Mouse (Mus musculus): ENCODE results near the gene Tns3.

The Tns3 gene

DNA sequence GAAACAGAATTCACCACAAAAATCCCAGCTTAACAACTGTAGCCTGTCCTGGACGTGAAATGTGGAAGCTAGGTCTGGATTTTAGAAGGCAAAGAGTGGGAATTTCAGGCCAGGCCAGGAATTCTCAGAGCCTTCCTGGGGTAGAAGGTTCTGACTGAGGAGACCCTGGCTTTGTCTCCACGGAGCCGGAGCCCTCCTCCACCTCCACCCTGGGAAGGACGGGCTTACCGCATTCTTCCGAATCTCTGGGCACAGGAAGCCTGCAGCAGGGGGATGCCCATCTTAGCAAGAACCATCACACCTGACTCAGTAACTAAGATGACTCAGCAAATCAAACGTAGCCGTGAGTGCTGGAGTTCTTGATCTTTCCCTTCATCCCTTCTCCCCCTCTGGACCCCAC lies 231.4 kb downstream of the Tns3 start:
- DNase-seq = no peak

DNA sequence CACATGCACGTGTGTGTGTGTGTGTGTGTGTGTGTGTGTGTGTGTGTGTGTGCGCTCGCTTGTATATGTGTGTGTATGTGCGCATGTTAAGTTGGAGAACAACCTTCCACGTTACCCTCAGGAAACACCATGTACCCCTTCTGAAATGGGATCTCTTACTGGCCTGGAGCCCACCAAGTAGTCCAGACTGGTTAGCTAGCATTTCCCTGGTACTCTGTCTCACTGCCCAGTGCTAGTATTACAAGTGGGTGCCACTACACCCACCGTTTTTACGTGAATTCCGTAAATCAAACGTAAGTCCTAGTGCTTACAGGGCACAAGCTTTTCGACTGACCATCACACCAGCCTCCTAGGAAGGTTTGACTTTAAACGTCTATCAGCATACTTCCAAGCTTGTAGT lies 236.7 kb downstream of the Tns3 start:
- no peak for DNase-seq

DNA sequence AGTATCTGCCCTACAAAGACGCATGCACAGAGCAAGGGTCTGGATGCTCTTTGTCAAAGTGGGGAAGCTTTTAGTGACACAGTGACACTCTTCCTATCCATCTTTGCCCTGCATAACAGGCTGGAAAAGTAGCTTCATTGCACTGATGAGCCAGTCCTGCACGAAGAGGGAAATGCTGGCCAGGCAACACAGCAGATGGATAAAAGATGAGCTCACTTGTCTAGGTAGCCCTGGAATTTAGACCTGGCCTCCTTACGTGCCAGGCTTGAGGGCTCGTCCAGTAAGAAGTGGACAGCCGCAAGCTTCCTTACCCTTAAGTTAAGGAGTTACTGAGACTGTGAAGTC lies 239.1 kb downstream of the Tns3 start:
- DNase-seq = peak in 1 of 2 experiments; percentile 57

DNA sequence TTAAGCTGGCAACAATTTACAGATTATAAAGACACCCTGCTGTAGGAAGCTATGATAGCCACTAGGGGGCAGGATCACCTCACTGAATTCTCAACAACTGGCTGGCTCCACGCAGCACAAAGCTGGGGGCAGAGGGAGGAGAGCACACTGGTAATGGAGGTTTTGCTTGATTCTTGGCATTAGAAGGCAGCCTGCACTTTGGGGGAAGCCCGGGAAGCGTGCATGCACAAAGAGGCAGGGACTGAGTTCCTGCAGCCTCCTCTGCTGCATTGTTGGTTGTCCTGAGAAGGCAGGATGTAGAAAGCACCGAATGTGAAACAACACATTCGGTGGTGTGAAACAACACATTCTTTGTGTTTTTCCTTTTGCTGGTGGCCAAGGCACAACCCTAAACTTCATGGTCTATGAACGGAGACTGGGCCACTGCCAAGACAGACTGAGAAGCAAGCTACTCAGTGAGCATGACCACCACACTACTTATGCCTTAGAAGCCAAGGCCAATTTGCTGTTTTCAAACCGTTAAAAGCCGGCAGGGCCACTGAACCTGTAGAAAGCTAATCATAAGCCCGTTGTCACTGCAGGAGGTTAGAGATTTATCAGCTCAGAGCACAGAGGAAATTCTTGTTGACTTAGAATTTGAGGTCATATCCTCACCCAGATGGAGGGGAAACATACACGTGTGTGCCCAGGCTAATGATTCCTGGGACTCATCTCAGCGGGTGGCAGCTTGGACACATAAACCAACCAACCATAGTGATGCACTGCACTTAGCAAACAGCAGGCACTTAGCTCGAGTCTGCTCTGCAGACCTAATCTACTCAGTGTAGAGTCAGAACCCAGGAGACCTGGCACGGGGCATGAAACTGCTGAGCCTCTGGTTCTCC lies 239.8 kb downstream of the Tns3 start:
- DNase-seq = peak; percentile 90 to 91

DNA sequence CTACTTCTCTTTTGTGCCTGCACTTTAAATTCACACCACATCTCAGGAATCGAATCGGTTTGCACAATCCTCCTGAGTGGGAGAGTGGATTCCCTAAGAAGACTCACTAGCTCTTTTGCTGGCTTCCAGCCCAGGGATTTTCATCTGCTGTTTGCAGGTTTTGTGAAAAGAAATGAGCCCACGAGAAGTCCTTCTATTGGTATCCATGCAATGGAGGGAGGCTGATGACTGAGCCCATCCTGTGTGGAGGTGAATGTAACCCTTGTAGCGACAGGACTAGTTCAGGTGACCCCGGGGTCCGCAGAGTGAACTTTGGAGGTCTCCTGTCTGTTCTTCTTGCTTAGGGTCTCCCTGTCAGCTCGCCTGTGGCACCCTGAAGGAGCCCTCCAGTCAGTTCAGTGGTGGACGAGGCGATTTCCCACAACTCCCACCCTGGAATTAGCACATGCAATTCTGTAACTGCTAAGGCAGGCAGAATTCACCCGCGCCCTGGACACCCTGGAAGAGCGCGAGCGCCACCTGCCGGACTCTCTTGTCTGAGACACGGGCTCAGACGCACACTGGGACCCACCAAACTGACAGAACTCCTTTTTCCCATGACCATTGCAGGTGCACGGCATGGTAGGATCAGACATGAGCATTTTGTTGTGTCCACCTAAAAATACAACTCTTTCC lies 259.0 kb downstream of the Tns3 start:
- DNase-seq = peak; percentile 88 to 89

DNA sequence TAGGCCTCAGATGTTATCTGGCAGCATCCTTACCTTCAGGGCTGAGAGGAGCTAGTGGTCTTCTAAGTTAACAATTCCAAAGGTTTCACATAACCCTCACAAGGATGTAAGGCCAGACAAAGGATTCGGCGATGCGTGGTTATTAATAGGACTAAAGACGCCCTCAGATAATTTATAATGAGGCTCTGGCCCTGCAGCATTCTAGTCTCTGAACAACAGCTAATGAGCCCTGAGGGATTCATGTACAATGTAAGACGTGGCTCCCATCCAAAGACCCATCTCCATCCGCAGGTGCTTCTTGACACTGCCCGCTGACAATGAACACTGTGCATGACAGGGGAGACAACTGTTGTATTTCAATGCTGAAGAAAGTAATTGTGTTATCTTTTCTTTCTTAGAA lies 263.0 kb downstream of the Tns3 start:
- no peak for DNase-seq

DNA sequence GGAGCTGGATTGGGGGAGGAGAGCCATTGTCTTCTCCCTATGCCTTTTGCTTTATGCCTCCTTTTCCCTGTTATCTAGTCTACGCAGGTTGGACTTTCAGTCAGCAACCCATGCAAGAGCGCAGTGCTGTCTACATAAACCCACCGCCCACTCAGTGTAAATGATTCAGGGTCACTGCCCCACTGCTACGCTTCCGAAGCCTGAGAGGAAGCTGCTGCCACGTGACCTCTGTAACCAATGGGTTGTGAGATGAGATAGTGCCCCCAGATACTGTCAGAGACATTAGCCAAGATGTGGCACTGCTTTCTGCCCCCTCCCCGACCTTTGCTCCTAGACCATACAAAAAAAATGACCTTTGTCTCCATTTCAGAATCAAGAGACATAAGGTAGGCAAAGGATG lies 268.0 kb downstream of the Tns3 start:
- no peak for DNase-seq

DNA sequence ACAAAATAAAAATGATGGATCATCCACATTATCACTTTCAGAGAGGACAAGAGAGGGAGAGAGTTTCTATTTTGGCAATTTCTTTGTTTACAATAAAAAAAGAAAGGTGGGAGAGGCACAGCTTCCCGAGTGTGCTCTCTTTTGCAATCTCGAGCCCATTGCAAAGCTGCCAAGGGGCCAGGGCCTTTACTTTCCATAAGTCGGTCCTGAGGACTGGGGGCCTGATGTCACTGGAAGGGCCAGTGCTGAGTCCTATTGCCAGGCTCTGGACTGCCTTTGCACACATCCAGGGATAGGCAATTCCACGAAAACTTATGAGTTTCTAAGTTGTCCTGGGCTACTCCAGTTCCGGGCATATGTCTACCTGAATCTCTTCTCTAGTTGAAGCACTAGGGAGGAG lies 272.8 kb downstream of the Tns3 start:
- no peak for DNase-seq

DNA sequence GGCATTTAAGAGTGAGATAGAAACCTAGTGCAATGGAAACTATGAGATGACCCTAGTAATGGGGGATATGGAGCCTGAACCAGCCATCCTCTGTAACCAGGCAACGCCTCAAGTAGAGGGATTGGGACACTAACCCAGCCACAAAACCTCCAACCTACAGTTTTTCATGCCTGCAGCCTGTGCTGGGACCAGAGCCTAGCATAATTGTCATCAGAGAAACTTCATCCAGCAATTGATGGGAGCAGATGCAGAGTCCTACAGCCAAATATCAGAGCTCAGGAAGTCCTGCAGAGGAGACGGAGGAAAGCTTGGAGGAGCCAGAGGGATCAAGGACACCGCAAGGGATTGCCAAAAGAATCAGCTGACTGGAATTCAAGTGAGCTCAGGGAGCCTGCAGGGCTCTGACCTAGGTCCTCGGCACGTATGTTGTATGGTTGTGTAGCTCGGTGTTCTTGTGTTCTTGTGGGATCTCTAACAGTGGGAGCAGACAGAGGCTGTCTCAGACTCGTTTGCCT lies 278.4 kb downstream of the Tns3 start:
- no peak for DNase-seq
